Mouse (Mus musculus) left cerebral cortex, adult 2 months (tissue): ENCODE results near the gene Zbtb42. TPM values are rescaled to one million over a fixed set of nuclear protein-coding genes. Genes with fewer than 3 reads are reported as not detected.

Experiments used
- DNase-seq, 2 experiments: peaks; one replicate each; pipeline ENCODE4 v3.0.0; 2021 to 2022; ENCODE audit warnings: low spot score in 2 of 2, mixed read lengths in 1 of 2; ENCODE audit errors: extremely low spot score in 1 of 2
- H3K27ac ChIP-seq: fragments of 200-600 bp; 2 replicates; pipeline ENCODE4 v1.8.1; 2022
- H3K4me3 ChIP-seq: fragments of 200-600 bp; 2 replicates; pipeline ENCODE4 v1.8.1; 2022
- CTCF ChIP-seq: fragments of 200-600 bp; IDR thresholded peaks from 2 replicates; pipeline ENCODE4 v1.8.1; 2022; ENCODE audit warnings: antibody characterized with exemption, mild to moderate bottlenecking, moderate library complexity
- intact Hi-C: fragments of 180-260 bp; cut with DNase I; formaldehyde crosslinking; loops from one replicate; pipeline ENCODE4 v1.15.1; 2025
- total RNA-seq, 2 experiments: library from RNA; stranded (reverse); gene quantifications; 2 replicates each; pipeline ENCODE4 v1.2.3; 2021

The Zbtb42 gene
- total RNA-seq, 2 experiments from 2014 or later: 1.1 to 1.2 TPM

DNA sequence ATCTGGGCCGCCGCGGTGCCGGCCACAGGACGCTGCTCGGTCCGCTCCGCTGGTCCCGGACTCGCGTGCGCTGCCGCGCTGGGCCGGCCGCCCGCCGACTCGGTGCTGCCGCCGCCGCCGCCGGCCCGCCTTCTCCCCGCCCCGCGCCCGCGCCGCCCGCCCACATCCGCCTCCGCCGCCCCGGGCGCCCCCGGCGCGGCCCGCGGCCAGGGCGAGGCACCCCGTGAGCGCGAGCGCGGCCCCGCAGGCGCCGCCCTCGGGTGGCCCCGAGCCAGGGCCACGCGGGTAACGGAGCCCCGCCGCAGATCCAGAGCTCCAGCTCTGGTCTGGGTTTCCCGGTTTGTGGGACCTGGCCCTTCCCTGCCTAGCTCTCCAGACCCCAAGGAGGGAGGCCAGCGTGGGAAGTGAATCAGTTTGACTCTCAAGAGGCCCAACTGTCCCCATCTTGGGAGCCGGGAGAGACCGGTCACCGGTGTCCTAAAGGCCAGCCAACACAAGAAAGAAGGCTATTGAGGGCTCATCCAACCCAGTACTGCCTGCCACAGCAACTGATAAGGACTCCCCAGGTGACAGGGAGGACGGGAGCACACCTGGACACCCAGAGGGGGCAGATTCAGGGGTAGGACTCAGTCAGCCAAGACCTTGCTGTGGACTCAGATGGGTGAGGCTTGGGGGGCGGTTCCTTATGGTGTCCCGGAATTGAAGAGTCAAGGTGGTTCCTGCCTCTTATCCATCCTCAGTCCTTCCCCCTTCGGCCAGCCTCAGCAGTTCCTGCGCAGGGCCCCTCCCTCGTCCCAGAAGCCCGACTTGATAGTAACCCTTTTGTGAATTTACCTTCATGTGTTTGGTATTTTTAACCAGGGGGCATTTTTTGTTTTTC lies 4.3 kb upstream of the Zbtb42 start, which contains the start of gene Akt1:
Gene Akt1 (minus strand): TSS at position 753 of the 880 bp plus-strand sequence.
- Histone ChIP-seq H3K27ac (peak within 1 kb of the TSS; percentile 90), H3K4me3 (peak within 1 kb of the TSS; percentile 63)
- intact Hi-C loops: loop anchor here (1.0 to 2.0 kb wide), 2 partner anchors 16 to 33 kb away; no protein-coding TSS in a partner anchor
- peak; percentile 53 to 61 for DNase-seq
- TF ChIP-seq CTCF: no peak

DNA sequence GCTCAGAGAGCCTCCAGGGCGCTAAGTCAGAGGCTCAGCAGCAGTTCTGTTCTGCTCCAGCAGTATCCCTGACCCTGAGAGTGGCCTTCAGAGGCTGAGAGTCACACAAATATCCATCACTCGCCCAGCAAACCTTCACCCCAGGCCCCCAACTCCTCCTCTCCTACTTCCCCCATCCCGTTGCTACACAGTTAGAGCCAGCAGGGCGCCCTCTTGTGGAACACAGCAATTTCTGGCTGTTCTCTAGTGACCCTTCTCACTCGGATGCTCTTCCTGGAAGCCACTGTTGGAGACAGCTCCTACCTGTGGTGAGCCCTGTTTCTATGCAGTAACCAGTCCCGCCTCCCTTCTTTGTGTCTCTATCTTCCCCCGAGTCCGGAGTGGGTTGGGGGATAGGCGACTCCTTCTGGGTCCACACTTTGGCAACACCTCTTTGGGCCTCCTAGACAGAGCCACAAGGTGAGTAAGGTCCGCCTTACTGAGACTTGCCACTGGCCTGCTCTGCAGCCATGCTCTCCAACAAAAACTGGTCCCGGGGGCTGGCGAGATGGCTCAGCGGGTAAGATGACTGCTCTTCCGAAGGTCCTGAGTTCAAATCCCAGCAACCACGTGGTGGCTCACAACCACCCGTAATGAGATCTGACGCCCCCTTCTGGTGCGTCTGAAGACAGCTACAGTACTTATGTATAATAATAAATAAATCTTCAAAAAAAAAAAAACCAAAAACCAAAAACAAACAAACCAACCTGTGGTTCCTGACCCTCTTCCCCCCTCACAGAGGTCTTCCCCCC lies 3.2 kb upstream of the Zbtb42 start:
- TF ChIP-seq CTCF: peak; percentile 69
- intact Hi-C loops: loop anchor here (1.0 to 2.0 kb wide), 2 partner anchors 17 to 32 kb away; no protein-coding TSS in a partner anchor
- peak overlapping the region; percentile 90 for H3K27ac ChIP-seq
- peak overlapping the region; percentile 62 for H3K4me3 ChIP-seq
- peak; percentile 71 to 77 for DNase-seq

DNA sequence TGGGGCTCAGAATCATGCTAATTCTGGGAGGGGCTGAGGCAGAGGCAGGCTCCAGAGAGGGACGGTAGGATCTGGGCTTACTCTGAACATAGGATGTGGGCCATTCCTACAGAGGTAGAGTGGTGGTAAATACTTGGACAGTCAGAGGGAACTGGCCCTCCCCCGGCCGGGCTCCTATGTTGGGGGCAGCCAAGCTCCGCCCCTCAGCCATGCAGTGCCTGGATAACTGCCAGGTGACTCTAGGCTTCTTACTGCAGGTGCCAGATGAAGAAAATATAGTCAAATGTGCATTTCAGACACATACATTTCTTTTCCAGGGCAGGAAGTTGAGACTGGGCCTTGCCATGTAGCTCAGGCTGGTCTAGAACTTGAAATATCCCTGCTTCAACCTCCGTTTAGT lies 1.6 kb upstream of the Zbtb42 start:
- intact Hi-C loops: no loop called here
- H3K27ac ChIP-seq: no peak overlapping the region
- TF ChIP-seq CTCF: no peak
- no peak for DNase-seq
- no peak overlapping the region for H3K4me3 ChIP-seq

GRCm38 (mm10) chr12:112677943-112678554 lies 579 bp upstream of the Zbtb42 start:
- TF ChIP-seq CTCF: no peak
- DNase-seq: no peak
- H3K4me3 ChIP-seq: peak overlapping the region; percentile 54
- intact Hi-C loops: no loop called here
- no peak overlapping the region for H3K27ac ChIP-seq

DNA sequence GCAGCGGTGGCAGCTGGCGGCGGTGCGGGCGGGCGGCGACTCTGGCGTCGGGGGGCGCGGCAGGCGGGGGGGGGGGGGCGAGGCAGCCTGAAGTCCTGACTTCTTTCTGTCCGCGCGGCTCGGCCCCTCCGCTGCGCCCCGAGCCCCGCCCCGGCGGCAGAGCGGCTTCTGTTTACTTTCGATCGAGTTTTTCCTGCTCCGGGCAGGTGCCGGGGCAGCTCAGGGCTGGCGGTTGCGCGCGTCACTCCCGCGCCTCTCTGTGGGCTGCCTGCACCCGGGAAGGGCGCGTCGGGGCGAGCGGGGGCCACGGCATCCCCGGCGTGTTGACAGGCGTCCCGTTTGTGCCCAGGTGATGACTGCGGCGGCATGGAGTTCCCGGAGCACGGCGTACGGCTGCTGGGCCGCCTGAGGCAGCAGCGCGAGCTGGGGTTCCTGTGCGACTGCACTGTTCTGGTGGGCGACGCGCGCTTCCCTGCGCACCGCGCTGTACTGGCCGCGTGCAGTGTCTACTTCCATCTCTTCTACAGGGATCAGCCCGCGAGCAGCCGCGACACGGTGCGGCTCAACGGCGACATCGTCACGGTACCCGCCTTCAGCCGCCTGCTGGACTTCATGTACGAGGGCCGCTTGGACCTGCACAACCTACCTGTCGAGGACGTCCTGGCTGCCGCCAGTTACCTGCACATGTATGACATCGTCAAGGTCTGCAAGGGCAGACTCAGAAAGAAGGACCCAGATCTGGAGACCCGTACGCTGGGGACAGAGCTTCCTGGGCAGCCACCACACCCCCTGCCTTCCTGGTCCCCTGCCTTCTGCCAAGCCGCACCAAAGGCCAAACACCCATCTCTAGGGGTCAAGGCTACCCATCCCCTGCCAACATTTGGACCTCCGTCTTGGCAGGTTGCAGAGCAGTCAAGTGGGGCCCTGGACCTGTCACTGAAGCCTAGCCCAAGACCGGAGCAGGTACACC lies 684 bp downstream of the Zbtb42 start:
- intact Hi-C loops: no loop called here
- H3K4me3 ChIP-seq: peak overlapping the region; percentile 54
- H3K27ac ChIP-seq: no peak overlapping the region
- no peak for DNase-seq
- TF ChIP-seq CTCF: no peak

GRCm38 (mm10) chr12:112683351-112683750 lies 4.7 kb downstream of the Zbtb42 start:
- no peak overlapping the region for H3K4me3 ChIP-seq
- intact Hi-C loops: no loop called here
- no peak for TF ChIP-seq CTCF
- H3K27ac ChIP-seq: no peak overlapping the region
- DNase-seq: no peak

- Histone ChIP-seq H3K4me3 (no peak overlapping the region), H3K27ac (no peak overlapping the region)
- intact Hi-C loops: no loop called here
- DNase-seq: no peak
- TF ChIP-seq CTCF: no peak
Measured at GRCm38 (mm10) chr12:112688458-112688857, 9.8 kb downstream of the Zbtb42 start.

- peak overlapping the region; percentile 98 for H3K27ac ChIP-seq
- intact Hi-C loops: no loop called here
- H3K4me3 ChIP-seq: peak overlapping the region; percentile 85
- no peak; the same call in 1 of the 2 replicates for TF ChIP-seq CTCF
- DNase-seq: peak; percentile 95 to 96
Measured at GRCm38 (mm10) chr12:112693185-112694126, 14.8 kb downstream of the Zbtb42 start.

GRCm38 (mm10) chr12:112694127-112694475 lies 15.5 kb downstream of the Zbtb42 start:
- no peak for DNase-seq
- peak overlapping the region; percentile 98 for H3K27ac ChIP-seq
- peak overlapping the region; percentile 85 for H3K4me3 ChIP-seq
- TF ChIP-seq CTCF: no peak
- intact Hi-C loops: no loop called here
